Mouse (Mus musculus) kidney, postnatal 14 days (tissue): ENCODE data around the gene Sh3d21.
"Not testable (repeated sequence)": the region's sequence is repeated elsewhere in the genome, so short reads cannot be mapped to it uniquely, and the experiment has no call there.

Experiments used
- DNase-seq: peaks from one replicate; pipeline ENCODE4 v3.0.0; 2022; ENCODE audit warnings: mixed read lengths

Sh3d21 gene

GRCm38 (mm10) chr4:126166084-126166483, 2.8 kb upstream of the Sh3d21 start:
- no peak for DNase-seq

DNA sequence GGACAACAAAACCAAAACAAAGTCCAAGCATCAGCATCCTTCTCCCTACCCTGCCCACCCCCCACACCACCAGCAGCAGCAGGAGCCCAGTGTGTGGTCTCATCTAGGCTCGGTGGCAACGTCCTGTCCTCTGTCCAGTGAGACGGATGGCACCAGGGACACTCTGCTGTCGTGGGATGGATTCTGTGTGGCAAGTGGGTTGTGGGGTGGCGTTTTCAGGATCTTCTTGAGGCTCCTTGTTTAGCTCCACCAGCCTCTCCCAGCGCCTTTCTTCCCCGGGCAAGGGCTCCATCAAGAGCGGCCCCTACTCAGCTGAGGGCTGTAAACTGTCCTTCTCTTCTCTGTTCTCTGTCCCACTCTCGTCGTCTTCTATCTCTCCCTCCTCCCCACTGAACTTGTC, 1.8 kb upstream of the Sh3d21 start:
- not testable (repeated sequence) for DNase-seq

DNA sequence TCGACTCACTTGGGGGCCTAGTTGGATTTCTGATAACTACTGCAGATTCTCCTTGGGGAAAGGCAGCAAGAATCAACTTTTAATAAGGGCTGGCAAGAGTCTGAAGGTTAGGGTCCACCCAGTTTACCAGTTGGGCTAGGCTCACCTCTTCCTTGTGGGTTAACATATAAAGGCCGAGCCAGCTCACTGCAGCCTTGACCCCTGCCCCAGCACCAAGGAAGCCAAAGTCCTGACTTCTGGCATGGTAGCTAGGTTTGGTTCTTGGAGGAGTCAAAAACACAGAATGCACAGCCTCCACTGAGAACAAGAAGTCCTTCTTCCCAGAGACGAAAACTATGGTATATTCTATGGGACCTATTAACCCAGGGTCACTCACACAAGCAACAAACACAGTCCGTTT, 394 bp upstream of the Sh3d21 start:
- DNase-seq, result peak; percentile 52

- peak; percentile 95 for DNase-seq
Measured at GRCm38 (mm10) chr4:126162544-126163066, 686 bp downstream of the Sh3d21 start.

DNA sequence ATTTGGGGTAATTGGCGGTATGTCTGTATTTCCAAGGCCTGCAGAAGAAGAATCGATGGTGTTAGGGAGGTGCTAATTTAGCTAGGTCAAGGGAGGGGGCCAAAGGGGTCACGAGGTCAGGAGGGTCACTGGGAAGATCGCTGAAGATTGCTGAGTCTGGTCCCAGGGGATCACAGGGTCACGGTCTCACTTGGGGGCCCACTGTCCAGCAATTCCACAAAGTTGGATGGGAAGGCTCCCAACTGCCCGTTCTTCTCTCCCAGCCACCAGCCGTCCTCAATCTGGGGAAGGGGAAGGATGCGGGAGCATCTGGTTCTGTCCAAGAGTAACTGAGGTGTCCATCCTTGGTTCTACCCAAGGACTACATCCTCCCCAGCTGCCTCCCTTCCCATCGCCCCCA, 1.3 kb downstream of the Sh3d21 start:
- DNase-seq, result no peak

- DNase-seq, result no peak
Measured at GRCm38 (mm10) chr4:126161456-126161855, 1.8 kb downstream of the Sh3d21 start.

GRCm38 (mm10) chr4:126160981-126161380, 2.3 kb downstream of the Sh3d21 start:
- DNase-seq, result no peak

DNA sequence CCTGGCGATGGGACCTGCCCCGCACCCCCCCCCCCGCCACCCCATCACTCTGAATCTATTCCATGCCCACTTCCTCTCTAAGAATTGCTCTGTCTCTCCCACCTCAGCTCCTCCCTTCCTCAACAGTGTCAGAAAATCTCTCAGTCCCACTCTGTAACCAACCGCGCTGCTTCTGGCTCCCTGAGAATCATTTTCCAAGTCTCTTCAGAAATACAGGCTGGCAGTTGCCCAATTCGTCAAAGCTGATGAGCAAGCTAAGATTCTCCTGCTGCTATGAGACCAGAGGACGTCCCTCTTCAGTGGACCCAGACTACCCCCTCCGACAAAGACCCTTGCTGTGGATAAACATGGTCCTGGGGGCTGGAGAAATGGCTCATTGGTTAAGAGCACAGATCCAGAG, 3.8 kb downstream of the Sh3d21 start:
- DNase-seq, result no peak

DNA sequence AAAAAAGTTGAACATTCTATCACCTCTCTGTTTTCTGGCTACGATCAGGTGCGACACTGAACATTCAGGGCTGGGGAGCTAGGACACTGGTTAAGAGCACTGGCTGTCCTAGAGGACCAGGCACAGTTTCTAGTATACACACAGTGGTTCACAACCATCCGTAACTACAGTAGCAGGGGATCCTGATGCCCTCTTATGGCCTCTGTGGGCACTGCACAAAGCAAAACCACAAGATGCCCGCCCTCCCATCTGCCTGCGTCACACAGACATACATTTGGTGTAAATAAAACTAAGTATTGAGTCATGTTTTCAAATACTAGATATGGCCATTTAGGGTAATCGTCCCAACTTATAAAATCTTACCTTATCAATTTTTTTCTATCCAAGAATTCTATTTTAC, 5.7 kb downstream of the Sh3d21 start:
- no peak for DNase-seq

GRCm38 (mm10) chr4:126156617-126157016, 6.7 kb downstream of the Sh3d21 start:
- DNase-seq, result no peak

DNA sequence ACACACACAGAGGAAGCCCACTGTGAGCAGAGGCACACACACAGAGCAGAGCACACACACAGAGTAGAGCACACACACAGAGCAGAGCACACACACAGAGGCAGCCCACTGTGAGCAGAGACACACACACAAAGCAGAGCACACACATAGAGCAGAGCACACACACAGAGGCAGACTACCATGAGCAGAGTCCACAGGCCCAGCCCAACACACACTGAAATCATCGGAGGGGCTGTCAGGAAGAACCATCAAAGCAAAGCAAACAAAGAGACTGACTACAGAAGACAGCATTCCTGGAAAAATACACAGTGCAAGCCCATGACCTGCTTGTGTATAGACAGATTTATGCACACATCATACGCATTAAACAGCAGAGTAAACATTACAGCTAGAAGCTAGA, 7.4 kb downstream of the Sh3d21 start:
- no peak for DNase-seq

- peak; percentile 71 for DNase-seq
Measured at GRCm38 (mm10) chr4:126155183-126155582, 8.1 kb downstream of the Sh3d21 start.

- DNase-seq, result no peak
Measured at GRCm38 (mm10) chr4:126152864-126153263, 10.4 kb downstream of the Sh3d21 start.

DNA sequence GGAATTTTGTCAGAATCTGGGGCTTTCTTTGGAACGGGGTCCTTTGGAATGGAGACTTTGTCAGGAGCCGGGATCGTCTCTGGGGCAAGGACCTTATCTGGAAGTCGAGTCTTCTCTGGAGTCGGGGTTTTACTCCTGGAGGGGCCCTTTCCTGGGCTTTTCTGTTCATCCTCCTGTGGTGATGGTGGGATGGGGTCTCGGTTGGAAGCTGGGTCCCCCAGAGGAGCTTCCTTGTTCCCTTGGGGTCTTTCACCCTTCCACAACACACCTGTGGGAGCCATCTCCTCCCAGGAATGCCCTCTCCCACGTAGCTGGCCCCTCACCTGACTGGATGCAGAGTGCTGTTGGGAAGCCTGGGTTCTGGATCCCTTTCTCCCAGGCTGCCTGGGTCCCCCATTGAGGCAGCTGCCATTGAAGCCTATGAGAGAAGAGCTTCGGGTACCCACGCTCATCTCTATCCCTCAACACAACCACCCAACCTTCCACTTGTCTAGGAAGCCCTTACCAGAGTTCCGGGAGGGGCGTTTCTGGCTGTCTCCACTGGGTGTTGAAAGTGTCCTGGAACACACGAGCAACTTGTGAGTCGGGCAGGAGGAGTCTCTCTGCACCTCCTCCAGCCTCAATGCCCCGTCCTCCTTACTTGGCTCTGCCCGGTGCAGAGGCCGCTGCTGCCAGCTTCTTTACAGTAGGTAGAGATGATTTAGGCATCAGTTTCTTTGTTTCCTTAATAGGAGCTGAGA, 11.4 kb downstream of the Sh3d21 start:
- no peak for DNase-seq

DNA sequence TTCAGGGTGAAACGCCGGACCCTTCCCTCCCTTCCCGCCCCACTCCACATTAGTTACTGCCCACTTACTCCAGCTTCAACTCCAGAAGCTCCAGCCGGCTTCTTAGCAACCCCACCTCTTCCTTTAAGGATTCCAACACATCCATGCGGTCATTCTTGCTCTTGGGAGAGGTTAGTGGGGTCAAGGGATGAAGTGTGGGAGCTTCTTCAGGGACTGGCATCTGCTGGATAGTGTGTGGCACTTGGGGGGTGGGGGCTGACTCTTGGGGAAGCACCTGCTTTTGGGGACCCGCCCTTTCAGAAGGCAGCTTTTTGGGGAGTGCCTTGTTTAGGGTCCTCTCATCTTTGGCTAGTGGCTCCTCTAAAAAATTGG, 12.4 kb downstream of the Sh3d21 start:
- no peak for DNase-seq

- peak; percentile 90 for DNase-seq
Measured at GRCm38 (mm10) chr4:126150297-126150948, 12.9 kb downstream of the Sh3d21 start.

GRCm38 (mm10) chr4:126149798-126150197, 13.5 kb downstream of the Sh3d21 start:
- no peak for DNase-seq

- DNase-seq, result peak; percentile 69
Measured at GRCm38 (mm10) chr4:126149041-126149676, 14.1 kb downstream of the Sh3d21 start.

DNA sequence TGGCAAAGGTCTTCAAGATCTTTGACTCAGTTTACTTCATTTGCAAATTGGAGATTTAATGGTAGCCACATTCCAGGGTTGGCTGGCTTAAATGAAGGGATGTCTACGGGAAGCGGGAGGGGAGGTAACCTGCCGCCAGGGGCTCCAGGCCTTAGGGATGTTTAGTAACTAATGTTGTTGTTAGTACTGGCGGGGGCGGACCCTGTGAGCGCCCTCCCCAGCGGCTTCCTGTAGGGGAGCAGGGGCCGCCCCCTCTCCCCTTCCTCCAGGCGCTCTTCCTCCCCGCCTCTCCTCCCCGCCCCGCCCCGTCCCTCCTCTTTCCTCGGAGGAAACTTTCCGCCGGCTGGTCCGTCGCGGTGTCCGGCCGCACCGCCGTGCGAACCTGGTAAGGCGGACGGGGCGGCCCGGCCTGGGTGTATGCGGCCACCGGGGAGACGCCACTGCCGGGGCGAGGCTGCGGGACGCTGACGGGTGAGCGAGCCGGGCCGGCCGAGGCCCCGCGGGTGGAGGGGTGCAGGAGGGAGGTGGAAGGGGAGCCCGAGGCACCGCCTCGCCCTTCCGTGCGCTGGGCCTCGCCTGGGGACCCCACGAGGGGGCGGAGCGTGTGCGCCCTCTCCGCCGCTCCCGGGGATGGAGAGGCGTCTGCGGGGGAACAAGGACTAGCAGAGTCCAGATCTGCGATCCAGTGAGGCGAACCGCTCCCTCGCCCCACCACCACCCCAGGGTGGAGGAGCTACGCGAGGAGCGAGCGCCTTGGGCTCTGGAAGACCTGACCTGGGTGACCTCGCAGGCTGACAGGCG, 14.9 kb downstream of the Sh3d21 start:
- peak; percentile 90 for DNase-seq

GRCm38 (mm10) chr4:126147533-126148160, 15.6 kb downstream of the Sh3d21 start, which contains the start of gene Eva1b:
TSS of gene Eva1b (plus strand) at chr4:126147744.
- DNase-seq, result peak; percentile 96

DNA sequence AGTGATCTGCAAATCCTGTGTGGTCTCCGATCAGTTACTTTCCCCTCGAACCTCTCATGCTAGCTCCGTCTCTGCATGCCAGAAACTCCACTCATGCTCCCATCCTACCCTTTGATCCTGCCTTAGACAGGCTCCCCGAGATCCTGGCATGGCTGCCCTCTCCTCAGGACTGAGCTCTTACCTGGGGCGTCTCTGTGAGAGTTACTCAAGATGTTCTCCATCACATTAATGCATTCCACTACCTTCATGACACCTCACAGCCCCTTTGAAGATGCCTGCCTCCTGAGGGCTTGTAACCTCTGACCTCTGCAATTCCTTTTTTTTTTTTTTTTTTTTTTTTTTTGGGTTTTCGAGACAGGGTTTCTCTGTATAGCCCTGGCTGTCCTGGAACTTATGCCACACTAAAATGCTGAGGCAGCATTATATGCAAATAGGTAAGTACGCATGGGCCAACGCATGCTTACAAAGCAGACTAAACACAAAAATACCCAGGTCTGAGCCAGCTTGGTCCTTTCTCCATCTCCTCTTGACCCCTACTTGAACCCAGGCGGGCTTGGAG, 16.2 kb downstream of the Sh3d21 start:
- no peak for DNase-seq

GRCm38 (mm10) chr4:126145396-126145795, 17.9 kb downstream of the Sh3d21 start:
- peak; percentile 63 for DNase-seq
